Mouse (Mus musculus): Measurements from ENCODE around the gene Micu1.

Micu1 gene

DNA sequence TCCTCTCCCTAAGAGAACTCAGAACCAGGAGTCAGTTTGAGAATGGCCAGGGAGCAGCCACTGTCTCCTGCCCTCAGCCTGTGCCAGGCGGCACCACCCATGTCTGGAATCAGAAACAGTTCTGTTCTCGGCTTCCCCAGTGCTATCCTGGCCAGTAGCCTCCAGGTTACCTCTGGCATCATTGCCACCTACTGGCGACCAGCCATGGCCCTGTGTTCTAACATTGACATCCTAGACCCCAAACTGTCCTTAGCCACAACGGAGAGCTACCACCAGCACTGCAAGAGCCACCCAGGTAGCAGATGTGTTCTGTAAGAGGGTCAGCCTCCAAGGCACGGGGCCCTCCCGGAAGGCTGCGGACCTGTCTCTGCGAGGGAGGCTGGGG, 200.3 kb downstream of the Micu1 start:
- DNase-seq (ENCODE audit: low spot score in 2 of 2) = no peak

GRCm38 (mm10) chr10:59903170-59903569, 200.9 kb downstream of the Micu1 start:
- DNase-seq (ENCODE audit: low spot score in 2 of 2) = no peak

DNA sequence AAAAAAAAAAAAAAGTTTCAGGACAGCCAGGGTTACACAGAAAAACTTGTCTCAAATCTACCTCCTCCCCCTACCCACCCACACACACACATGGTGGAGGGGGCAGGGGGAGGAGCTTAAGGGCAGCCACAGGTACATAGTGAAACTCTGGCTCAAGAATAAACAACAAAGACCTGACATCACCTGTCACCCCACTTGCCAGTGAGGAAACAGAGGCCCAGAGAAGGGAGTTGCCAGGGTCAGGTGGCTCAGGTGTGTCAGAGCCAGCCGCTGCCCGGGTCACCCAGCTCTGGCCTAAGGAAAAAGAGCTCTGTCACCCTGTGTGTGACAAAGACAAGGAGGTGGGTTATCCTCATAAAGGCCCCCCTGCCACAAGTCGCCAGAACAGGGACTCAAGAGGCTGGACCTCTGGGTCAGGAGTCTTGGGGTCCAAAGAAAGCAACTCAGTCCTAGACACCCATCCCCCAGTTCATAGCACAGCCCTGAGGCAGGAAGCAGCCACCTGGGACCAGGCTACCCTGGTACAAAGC, 204.9 kb downstream of the Micu1 start:
- DNase-seq (ENCODE audit: low spot score in 2 of 2) = no peak

- no peak for DNase-seq (ENCODE audit: low spot score in 2 of 2)
Observed at GRCm38 (mm10) chr10:59907695-59908299, 205.5 kb downstream of the Micu1 start.

DNA sequence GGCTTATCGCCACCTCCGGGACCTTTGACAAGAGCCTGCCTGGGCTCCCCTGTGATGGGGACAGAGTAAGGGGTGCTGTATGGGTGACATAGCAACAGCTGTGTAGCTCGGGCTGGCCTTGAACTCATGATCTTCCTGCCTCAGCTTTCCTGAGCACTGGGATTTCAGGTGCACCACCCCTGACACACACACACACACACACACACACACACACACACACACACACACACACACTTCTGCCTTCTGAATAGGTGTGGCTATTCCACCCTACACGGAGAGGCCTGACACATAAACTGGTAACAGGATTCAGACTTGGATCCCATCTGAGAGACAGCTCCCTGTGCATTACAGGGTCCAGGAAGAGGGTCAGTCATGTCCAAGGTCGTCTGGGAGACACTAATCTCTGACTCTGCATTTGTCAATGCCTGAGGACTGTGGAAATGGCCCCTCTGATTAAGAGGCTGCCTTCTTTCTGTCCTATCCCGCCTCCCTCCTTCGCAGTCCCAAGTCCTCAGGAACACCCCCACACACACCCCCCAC, 206.6 kb downstream of the Micu1 start:
- no peak for DNase-seq (ENCODE audit: low spot score in 2 of 2)

DNA sequence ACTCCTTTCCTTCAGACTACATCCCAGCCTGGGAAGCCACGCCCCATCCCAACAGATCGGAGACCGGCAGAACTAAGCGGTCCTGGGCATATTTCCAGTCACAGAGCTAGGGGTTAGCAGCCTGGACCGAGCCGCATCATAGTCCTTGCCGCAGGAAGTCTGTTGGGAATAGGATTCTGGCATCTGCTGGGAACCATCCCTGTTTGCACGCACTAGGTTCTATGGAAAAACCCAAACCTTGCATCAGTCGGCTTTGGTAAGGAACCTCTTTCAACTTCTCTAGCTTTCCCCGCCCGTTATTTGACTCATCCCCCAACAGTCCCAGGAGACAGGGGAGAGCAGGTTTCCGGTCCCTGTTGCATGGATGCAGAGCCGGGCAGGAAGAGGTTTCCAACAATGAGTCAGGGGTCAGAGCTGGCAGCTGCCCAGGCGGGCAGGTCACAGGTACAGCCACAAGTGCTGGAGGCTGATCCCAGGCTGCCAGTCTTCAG, 207.1 kb downstream of the Micu1 start:
- DNase-seq (ENCODE audit: low spot score in 2 of 2) = no peak

- no peak for DNase-seq (ENCODE audit: low spot score in 2 of 2)
Observed at GRCm38 (mm10) chr10:59911091-59911490, 208.8 kb downstream of the Micu1 start.

DNA sequence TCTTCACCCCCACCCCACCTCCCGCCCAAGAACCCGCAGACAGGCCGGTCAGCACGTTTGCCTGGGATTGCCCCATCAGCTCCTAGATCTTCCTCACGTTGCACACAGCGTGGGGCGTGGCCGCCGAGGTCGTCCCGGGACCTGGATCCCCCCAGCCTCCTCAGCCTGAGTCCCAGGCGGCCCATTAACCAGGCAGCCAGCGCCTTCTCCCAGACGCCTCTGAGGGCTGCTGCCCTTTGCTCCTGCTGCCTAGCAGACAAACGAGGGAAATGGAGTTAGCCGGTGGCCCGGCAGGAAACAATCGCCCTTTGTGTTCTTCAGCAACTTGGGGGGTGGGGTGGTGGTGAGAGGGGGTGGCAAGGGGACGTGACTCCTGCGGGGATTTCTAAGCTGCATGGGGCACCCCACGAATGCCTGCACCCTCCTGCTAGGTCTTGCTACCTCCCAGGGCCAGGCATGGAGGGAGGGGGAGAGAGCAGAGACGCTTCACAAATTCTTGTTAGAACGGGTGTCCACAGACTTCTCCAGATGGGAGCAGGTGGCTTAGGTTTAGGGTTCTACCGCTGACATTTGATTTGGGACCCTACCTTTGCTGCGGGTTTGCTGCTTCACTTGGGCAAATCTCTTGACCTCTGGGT, 209.4 kb downstream of the Micu1 start:
- no peak for DNase-seq (ENCODE audit: low spot score in 2 of 2)
